8 mouse cellular contexts compared by ENCODE assay signal in genomic region chr5:5748866-5749682, GRCm38 (mm10). TPM values are rescaled to one million over a fixed set of nuclear protein-coding genes. Genes with fewer than 3 reads are reported as not detected.
A peak's percentile ranks its signal among the peaks of the same experiment; 100 is the strongest.
DNase-seq lines count a peak whose midpoint lies in the region; ATAC-seq lines count a peak whose summit lies in the region.

Steap1 (minus strand) TSS chr5:5749326.

- WGBS in hindbrain, embryonic 11.5 days: under 1% methylated on average over 56 of the region's 75 CpGs
- under 1% methylated on average over 75 of the region's 75 CpGs for WGBS in lung, embryonic 15.5 days

- H3K4me3 ChIP-seq in hindbrain, embryonic 11.5 days (ENCODE audit: low read depth, low read length): peak within 1 kb of the TSS; percentile 54
- peak within 1 kb of the TSS; percentile 68 for H3K4me3 ChIP-seq in lung, embryonic 15.5 days

- no peak within 1 kb of the TSS for H3K27ac ChIP-seq in hindbrain, embryonic 11.5 days (ENCODE audit: low read depth, low read length)
- H3K27ac ChIP-seq in lung, embryonic 15.5 days: no peak within 1 kb of the TSS

- 0 out of 2 replicates have a peak, but pooled peaks cover 5% of the 10 kb centered on the region for H3K27me3 ChIP-seq in hindbrain, embryonic 11.5 days (ENCODE audit: control insufficient read depth, insufficient read depth, low read length)
- peaks cover 2% of the 10 kb centered on the region; the same call in 1 of the 2 replicates for H3K27me3 ChIP-seq in lung, embryonic 15.5 days

- DNase-seq in ES-CJ7 (ENCODE audit: low read depth, low spot score): peak; percentile 79
- DNase-seq in cerebellum, adult 8-10 months: peak; percentile 80
- peak; percentile 50 to 82 for DNase-seq in frontal cortex, postnatal 10 days (ENCODE audit: low spot score in 2 of 2)
- peak; percentile 92 for DNase-seq in hindbrain, embryonic 11.5 days (ENCODE audit: low spot score)
- peak; percentile 33 for DNase-seq in layer of hippocampus, adult 9-11 months
- DNase-seq in ovary, postnatal 14 days (ENCODE audit: low spot score): peak; percentile 97
- DNase-seq in thymus, postnatal 10 days (ENCODE audit: low spot score in 2 of 2): peak; percentile 5 to 63

- H3K4me2 ChIP-seq in hindbrain, embryonic 11.5 days (replicated peaks; ENCODE audit: low read depth, low read length): peak within 1 kb of the TSS; percentile 92
- peak within 1 kb of the TSS; percentile 99 for H3K4me2 ChIP-seq in lung, embryonic 15.5 days

- H3K9ac ChIP-seq in hindbrain, embryonic 11.5 days (ENCODE audit: low read depth, low read length): peak within 1 kb of the TSS; percentile 56
- H3K9ac ChIP-seq in lung, embryonic 15.5 days: peak within 1 kb of the TSS; percentile 57

- no peaks in the 10 kb centered on the region for H3K9me3 ChIP-seq in hindbrain, embryonic 11.5 days (ENCODE audit: control insufficient read depth, low read length)
- H3K9me3 ChIP-seq in lung, embryonic 15.5 days: no peaks in the 10 kb centered on the region

- no peaks in the 10 kb centered on the region for H3K36me3 ChIP-seq in hindbrain, embryonic 11.5 days (ENCODE audit: control insufficient read depth, insufficient read depth, low read length)
- H3K36me3 ChIP-seq in lung, embryonic 15.5 days: no peaks in the 10 kb centered on the region

- ATAC-seq in hindbrain, embryonic 11.5 days (ENCODE audit: low FRiP score): peak; percentile 95
- peak; percentile 96 for ATAC-seq in lung, embryonic 15.5 days (ENCODE audit: borderline replicate concordance, extremely low read depth, low FRiP score, low TSS enrichment)

- no peaks in the 10 kb centered on the region; the same call in 1 of the 2 replicates for H3K4me1 ChIP-seq in hindbrain, embryonic 11.5 days (replicated peaks; ENCODE audit: control insufficient read depth, insufficient read depth, low read length)
- H3K4me1 ChIP-seq in lung, embryonic 15.5 days: peaks cover 3% of the 10 kb centered on the region; the same call in 1 of the 2 replicates

RNA-seq across cellular contexts. Expression of gene Steap1, which starts in this region (rescaled TPM):
- polyA plus RNA-seq in hindbrain, embryonic 11.5 days (2014; fragmentation: Nextera tagmentation; extraction: Ambion mirVana): 4.8 and 5.2 TPM in 2 replicates
- polyA plus RNA-seq in lung, embryonic 15.5 days (2015; fragmentation: Nextera tagmentation; extraction: Ambion mirVana): 2.5 and 3.0 TPM in 2 replicates

Comparison
In these comparisons a context has a peak if more than half of its experiments do, and no peak if none do; other contexts are left out.
1. DNase-seq: peak in every context shown above with its lines; median percentile 97 in ovary, postnatal 14 days; 92 in hindbrain, embryonic 11.5 days; 80 in cerebellum, adult 8-10 months; 79 in ES-CJ7; 66 in frontal cortex, postnatal 10 days; 34 in thymus, postnatal 10 days; 33 in layer of hippocampus, adult 9-11 months.